Mouse (Mus musculus): ENCODE data around the gene Rcc1l.

DNA sequence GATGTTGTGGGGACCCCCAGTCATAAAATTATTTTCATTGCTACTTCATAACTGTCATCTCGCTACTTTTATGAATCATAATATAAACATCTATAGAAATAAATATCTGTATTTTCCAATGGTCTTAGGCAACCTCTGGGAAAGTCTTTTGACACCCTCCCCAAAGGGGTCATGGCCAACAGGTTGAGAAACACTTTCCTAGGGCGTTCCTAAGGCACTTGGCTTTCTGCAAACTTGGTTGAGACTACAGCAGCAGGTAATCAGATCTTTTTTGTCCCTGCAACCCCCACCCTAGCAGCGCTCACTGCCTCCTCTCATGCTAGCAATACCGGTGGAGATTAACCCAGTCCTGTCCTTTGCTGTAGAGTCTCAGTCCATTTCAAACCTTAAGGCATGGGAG is 44.7 kb upstream of the Rcc1l start:
- TF ChIP-seq EP300 (optimal IDR thresholded peaks at IDR 0.05) (no peak), CTCF (IDR thresholded peaks at IDR 0.05; ENCODE audit: low read depth) (no peak)
